Mouse (Mus musculus) midbrain, embryonic 14.5 days (tissue): Measurements from ENCODE around the gene Exoc6b. TPM values are rescaled to one million over a fixed set of nuclear protein-coding genes. Genes with fewer than 3 reads are reported as not detected.
A peak's percentile ranks its signal among the peaks of the same experiment; 100 is the strongest.

Experiments used
- ATAC-seq: fragments of 200-750 bp; cut with Nextera tagmentation; 2 replicates; pipeline ENCODE4 v1.8.0; 2017; ENCODE audit warnings: moderate number of reproducible peaks, moderate library complexity; ENCODE audit not compliant: low FRiP score, low TSS enrichment
- DNase-seq: peaks from one replicate; pipeline ENCODE4 v3.0.0-alpha.2; 2015
- H3K27ac ChIP-seq: fragments of 300-500 bp; sonication (generic); replicated peaks from 2 replicates; pipeline ENCODE4 v1.5.1; 2014; ENCODE audit warnings: mild to moderate bottlenecking, low read depth, low read length, moderate library complexity
- H3K27me3 ChIP-seq: fragments of 300-500 bp; sonication (generic); 2 replicates; pipeline ENCODE4 v1.6.1; 2014; ENCODE audit warnings: low read length, control low read depth, mixed read lengths; ENCODE audit not compliant: control insufficient read depth, insufficient read depth
- H3K36me3 ChIP-seq: fragments of 300-500 bp; sonication (generic); 2 replicates; pipeline ENCODE4 v1.6.1; 2014; ENCODE audit warnings: low read length, control low read depth; ENCODE audit not compliant: control insufficient read depth, insufficient read depth
- H3K4me1 ChIP-seq: fragments of 300-500 bp; sonication (generic); 2 replicates; pipeline ENCODE4 v1.6.1; 2014; ENCODE audit warnings: mild to moderate bottlenecking, antibody characterized with exemption, low read length, control low read depth; ENCODE audit not compliant: control insufficient read depth, insufficient read depth
- H3K4me2 ChIP-seq: fragments of 300-500 bp; sonication (generic); 2 replicates; pipeline ENCODE4 v1.6.1; 2014; ENCODE audit warnings: mild to moderate bottlenecking, low read length, moderate library complexity
- H3K4me3 ChIP-seq: fragments of 300-500 bp; sonication (generic); replicated peaks from 2 replicates; pipeline ENCODE4 v1.5.1; 2014; ENCODE audit warnings: low read depth, low read length
- H3K9ac ChIP-seq: fragments of 300-500 bp; sonication (generic); replicated peaks from 2 replicates; pipeline ENCODE4 v1.6.1; 2014; ENCODE audit warnings: mild to moderate bottlenecking, low read length, moderate library complexity
- H3K9me3 ChIP-seq: fragments of 300-500 bp; sonication (generic); 2 replicates; pipeline ENCODE4 v1.6.1; 2016; ENCODE audit warnings: low read length, control low read depth, mixed read lengths; ENCODE audit not compliant: control insufficient read depth
- whole genome bisulfite sequencing: fragments of 180-500 bp; shearing (Covaris S2); extraction: QIAGEN DNeasy Blood & Tissue Kit; methylation state at CpG from one replicate; pipeline ENCODE4 v1.1.7; 2014; 5-methylcytosine and 5-hydroxymethylcytosine counted together
- polyA plus RNA-seq: library from polyadenylated mRNA; unstranded; fragments of >200 nt; fragmentation: Nextera tagmentation; extraction: Ambion mirVana; gene quantifications from 2 replicates; pipeline ENCODE4 v1.2.1, GENCODE M21; 2014

The Exoc6b gene
- polyA plus RNA-seq, 1 experiment from 2014 or later, result 64.9 TPM

GRCm38 (mm10) chr6:84581833-84582445, 487.4 kb downstream of the Exoc6b start:
- H3K4me2 ChIP-seq, result no peak overlapping the region
- H3K4me3 ChIP-seq, result no peak overlapping the region
- H3K4me1 ChIP-seq, result peaks cover 32% of the 10 kb centered on the region
- DNase-seq (no peak), ATAC-seq (no peak)
- peaks cover 69% of the 10 kb centered on the region for H3K27me3 ChIP-seq
- H3K9me3 ChIP-seq, result no peaks in the 10 kb centered on the region
- H3K27ac ChIP-seq, result no peak overlapping the region
- no peak overlapping the region for H3K9ac ChIP-seq
- WGBS, result 52% methylated on average over 9 of the region's 9 CpGs
- no peaks in the 10 kb centered on the region for H3K36me3 ChIP-seq

GRCm38 (mm10) chr6:84580979-84581832, 488.1 kb downstream of the Exoc6b start:
- Histone ChIP-seq H3K9me3 (no peaks in the 10 kb centered on the region), H3K36me3 (no peaks in the 10 kb centered on the region), H3K4me2 (no peak overlapping the region), H3K4me1 (peaks cover 32% of the 10 kb centered on the region), H3K4me3 (no peak overlapping the region), H3K9ac (no peak overlapping the region), H3K27ac (no peak overlapping the region), H3K27me3 (peaks cover 62% of the 10 kb centered on the region)
- DNase-seq (no peak), ATAC-seq (no peak)
- 51% methylated on average over 6 of the region's 6 CpGs for WGBS

GRCm38 (mm10) chr6:84579508-84579907, 489.8 kb downstream of the Exoc6b start:
- Histone ChIP-seq H3K27me3 (peaks cover 47% of the 10 kb centered on the region), H3K36me3 (no peaks in the 10 kb centered on the region), H3K9me3 (no peaks in the 10 kb centered on the region), H3K4me3 (no peak overlapping the region), H3K4me2 (no peak overlapping the region), H3K9ac (0 out of 2 replicates have a peak overlapping the region, but pooled peaks have one; percentile 3), H3K27ac (no peak overlapping the region), H3K4me1 (peaks cover 15% of the 10 kb centered on the region)
- 69% methylated on average over 8 of the region's 8 CpGs for WGBS
- DNase-seq, result no peak
- ATAC-seq, result no peak

- DNase-seq, result peak; percentile 70
- Histone ChIP-seq H3K4me1 (peaks cover 10% of the 10 kb centered on the region), H3K27me3 (peaks cover 41% of the 10 kb centered on the region), H3K9me3 (no peaks in the 10 kb centered on the region), H3K27ac (no peak overlapping the region), H3K36me3 (no peaks in the 10 kb centered on the region), H3K4me3 (no peak overlapping the region), H3K9ac (no peak overlapping the region), H3K4me2 (no peak overlapping the region)
- ATAC-seq, result no peak
- WGBS, result 9% methylated on average over 5 of the region's 5 CpGs
Measured at GRCm38 (mm10) chr6:84578928-84579327, 490.4 kb downstream of the Exoc6b start.

GRCm38 (mm10) chr6:84577898-84578297, 491.4 kb downstream of the Exoc6b start:
- 55% methylated on average over 4 of the region's 4 CpGs for WGBS
- H3K27me3 ChIP-seq, result peaks cover 31% of the 10 kb centered on the region
- no peak for DNase-seq
- H3K9ac ChIP-seq, result no peak overlapping the region
- no peak overlapping the region for H3K4me2 ChIP-seq
- H3K36me3 ChIP-seq, result no peaks in the 10 kb centered on the region
- no peaks in the 10 kb centered on the region for H3K9me3 ChIP-seq
- no peak overlapping the region for H3K27ac ChIP-seq
- no peak overlapping the region for H3K4me3 ChIP-seq
- no peaks in the 10 kb centered on the region for H3K4me1 ChIP-seq
- ATAC-seq, result no peak

GRCm38 (mm10) chr6:84573905-84574660, 495.2 kb downstream of the Exoc6b start:
- Histone ChIP-seq H3K27me3 (no peaks in the 10 kb centered on the region; the same call in none of the 2 replicates), H3K9me3 (no peaks in the 10 kb centered on the region), H3K4me3 (peak overlapping the region; percentile 10; the same call in 1 of the 2 replicates), H3K27ac (no peak overlapping the region), H3K4me2 (peak overlapping the region; percentile 44), H3K4me1 (peaks cover 9% of the 10 kb centered on the region), H3K36me3 (no peaks in the 10 kb centered on the region), H3K9ac (no peak overlapping the region)
- 37% methylated on average over 25 of the region's 25 CpGs for WGBS
- ATAC-seq (peak; percentile 69), DNase-seq (peak; percentile 79)

- no peak overlapping the region for H3K4me3 ChIP-seq
- DNase-seq (peak; percentile 32), ATAC-seq (no peak)
- WGBS, result 60% methylated on average over 3 of the region's 3 CpGs
- H3K4me2 ChIP-seq, result no peak overlapping the region
- no peaks in the 10 kb centered on the region; the same call in 1 of the 2 replicates for H3K27me3 ChIP-seq
- H3K27ac ChIP-seq, result no peak overlapping the region
- no peak overlapping the region for H3K9ac ChIP-seq
- no peaks in the 10 kb centered on the region for H3K36me3 ChIP-seq
- H3K9me3 ChIP-seq, result no peaks in the 10 kb centered on the region
- peaks cover 9% of the 10 kb centered on the region for H3K4me1 ChIP-seq
Measured at GRCm38 (mm10) chr6:84570039-84570438, 499.3 kb downstream of the Exoc6b start.

- Histone ChIP-seq H3K4me2 (no peak overlapping the region), H3K9me3 (no peaks in the 10 kb centered on the region), H3K9ac (no peak overlapping the region), H3K4me3 (no peak overlapping the region), H3K4me1 (peaks cover 9% of the 10 kb centered on the region), H3K27me3 (no peaks in the 10 kb centered on the region; the same call in 1 of the 2 replicates), H3K36me3 (no peaks in the 10 kb centered on the region), H3K27ac (no peak overlapping the region)
- ATAC-seq (no peak), DNase-seq (no peak)
Measured at GRCm38 (mm10) chr6:84569590-84569989, 499.7 kb downstream of the Exoc6b start.
